Comparison of ENCODE assay signal across 8 mouse cellular contexts in the genomic region with DNA sequence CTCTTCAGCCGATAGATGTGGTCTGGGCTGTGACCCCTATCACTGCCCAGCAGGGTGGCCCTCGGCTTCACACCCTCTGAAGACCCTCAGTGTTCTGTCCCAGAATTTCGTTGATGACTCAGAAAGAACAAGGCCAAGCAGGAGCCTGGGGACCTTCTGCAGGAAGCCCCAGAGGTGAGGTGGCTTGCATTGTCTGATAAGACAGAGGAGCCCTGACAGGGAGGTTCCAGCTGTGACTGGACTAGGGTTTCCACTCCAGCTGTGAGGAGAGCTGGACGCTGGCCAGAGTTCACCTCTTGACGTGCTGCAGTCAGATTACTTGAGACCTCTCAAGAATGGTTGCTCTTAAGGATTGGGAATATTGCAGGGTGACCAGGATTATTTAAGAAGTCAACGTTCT. TPM values are rescaled to one million over a fixed set of nuclear protein-coding genes. Genes with fewer than 3 reads are reported as not detected.
DNase-seq lines count a peak whose midpoint lies in the region; ATAC-seq lines count a peak whose summit lies in the region.

No protein-coding gene starts in this region.

- peak overlapping the region; percentile 56 for H3K4me2 ChIP-seq in forebrain, embryonic 16.5 days (ENCODE audit: low read length)
- peak overlapping the region; percentile 96 for H3K4me2 ChIP-seq in limb, embryonic 13.5 days (replicated peaks)
- H3K4me2 ChIP-seq in midbrain, embryonic 12.5 days (replicated peaks), result peak overlapping the region; percentile 74

- ATAC-seq in forebrain, embryonic 16.5 days, result no peak
- no peak for ATAC-seq in limb, embryonic 13.5 days (ENCODE audit: low FRiP score, low read depth)
- no peak for ATAC-seq in midbrain, embryonic 12.5 days (ENCODE audit: low FRiP score, low read depth)

- peaks cover 53% of the 10 kb centered on the region for H3K4me1 ChIP-seq in forebrain, embryonic 16.5 days (replicated peaks; ENCODE audit: control insufficient read depth, insufficient read depth, low read length)
- peaks cover 51% of the 10 kb centered on the region for H3K4me1 ChIP-seq in limb, embryonic 13.5 days
- H3K4me1 ChIP-seq in midbrain, embryonic 12.5 days, result peaks cover 44% of the 10 kb centered on the region

- DNase-seq in spleen, adult 12 weeks (ENCODE audit: low spot score), result peak; percentile 23
- DNase-seq in spleen, postnatal 36 days (ENCODE audit: low spot score in 2 of 2), result no peak
- DNase-seq in layer of hippocampus, adult 18-20 months (ENCODE audit: low spot score in 2 of 2), result no peak
- no peak for DNase-seq in thymus, postnatal 14 days
- no peak for DNase-seq in adrenal gland, adult 8-10 months

- no peak overlapping the region for H3K27ac ChIP-seq in forebrain, embryonic 16.5 days (ENCODE audit: low read length)
- no peak overlapping the region for H3K27ac ChIP-seq in limb, embryonic 13.5 days
- 0 out of 2 replicates have a peak overlapping the region, but pooled peaks have one; percentile 35 for H3K27ac ChIP-seq in midbrain, embryonic 12.5 days (replicated peaks)

- peak overlapping the region; percentile 77 for H3K9ac ChIP-seq in forebrain, embryonic 16.5 days (replicated peaks; ENCODE audit: low read depth, low read length)
- H3K9ac ChIP-seq in limb, embryonic 13.5 days, result peak overlapping the region; percentile 96
- peak overlapping the region; percentile 95 for H3K9ac ChIP-seq in midbrain, embryonic 12.5 days (replicated peaks)

- peak overlapping the region; percentile 68 for H3K4me3 ChIP-seq in forebrain, embryonic 16.5 days (replicated peaks; ENCODE audit: low read length)
- H3K4me3 ChIP-seq in limb, embryonic 13.5 days, result peak overlapping the region; percentile 91
- H3K4me3 ChIP-seq in midbrain, embryonic 12.5 days, result peak overlapping the region; percentile 84

- no peaks in the 10 kb centered on the region; the same call in 1 of the 2 replicates for H3K36me3 ChIP-seq in forebrain, embryonic 16.5 days (ENCODE audit: control insufficient read depth, insufficient read depth)
- peaks cover 31% of the 10 kb centered on the region for H3K36me3 ChIP-seq in limb, embryonic 13.5 days
- H3K36me3 ChIP-seq in midbrain, embryonic 12.5 days, result peaks cover 39% of the 10 kb centered on the region

- no peaks in the 10 kb centered on the region for H3K27me3 ChIP-seq in forebrain, embryonic 16.5 days (replicated peaks; ENCODE audit: control insufficient read depth, insufficient read depth, low read length)
- H3K27me3 ChIP-seq in limb, embryonic 13.5 days, result no peaks in the 10 kb centered on the region
- no peaks in the 10 kb centered on the region for H3K27me3 ChIP-seq in midbrain, embryonic 12.5 days

- WGBS in forebrain, embryonic 16.5 days, result 6% methylated on average over 6 of the region's 6 CpGs
- 10% methylated on average over 6 of the region's 6 CpGs for WGBS in limb, embryonic 13.5 days
- 8% methylated on average over 6 of the region's 6 CpGs for WGBS in midbrain, embryonic 12.5 days

- H3K9me3 ChIP-seq in forebrain, embryonic 16.5 days (ENCODE audit: control insufficient read depth, low read length), result no peaks in the 10 kb centered on the region
- no peaks in the 10 kb centered on the region for H3K9me3 ChIP-seq in limb, embryonic 13.5 days
- H3K9me3 ChIP-seq in midbrain, embryonic 12.5 days, result no peaks in the 10 kb centered on the region

RNA-seq across cellular contexts. Expression of a gene that starts 1.2 kb away (rescaled TPM):
- 146 and 165 TPM in 2 replicates for polyA plus RNA-seq in forebrain, embryonic 16.5 days (2015; fragmentation: Nextera tagmentation; extraction: Ambion mirVana)
- 341 and 354 TPM in 2 replicates for polyA plus RNA-seq in limb, embryonic 13.5 days (2015; fragmentation: Nextera tagmentation; extraction: Ambion mirVana)
- 446 and 464 TPM in 2 replicates for polyA plus RNA-seq in midbrain, embryonic 12.5 days (2016; fragmentation: Nextera tagmentation; extraction: Ambion mirVana)
- total RNA-seq in layer of hippocampus, adult 18-20 months (2021), result 10 to 100 TPM; 11.0 to 11.5 TPM
- total RNA-seq in adrenal gland, adult 8-10 months (2022), result 10 to 100 TPM; 25.6 to 41.4 (median 36.6) TPM

RNA-seq across cellular contexts. Expression of a gene that starts 3.3 kb away (rescaled TPM):
- polyA plus RNA-seq in forebrain, embryonic 16.5 days (2015; fragmentation: Nextera tagmentation; extraction: Ambion mirVana), result 62.7 and 64.1 TPM in 2 replicates
- polyA plus RNA-seq in limb, embryonic 13.5 days (2015; fragmentation: Nextera tagmentation; extraction: Ambion mirVana), result 68.5 and 70.1 TPM in 2 replicates
- 61.1 and 62.3 TPM in 2 replicates for polyA plus RNA-seq in midbrain, embryonic 12.5 days (2016; fragmentation: Nextera tagmentation; extraction: Ambion mirVana)
- total RNA-seq in layer of hippocampus, adult 18-20 months (2021), result 10 to 100 TPM; 26.9 to 30.3 TPM
- 100 to 1,000 TPM in 1 of 4 experiments, 10 to 100 TPM in 3; 67.6 to 109 (median 75.0) TPM for total RNA-seq in adrenal gland, adult 8-10 months (2022)

RNA-seq across cellular contexts. Expression of a gene that starts 36.4 kb away (rescaled TPM):
- polyA plus RNA-seq in forebrain, embryonic 16.5 days (2015; fragmentation: Nextera tagmentation; extraction: Ambion mirVana), result 13.0 and 13.9 TPM in 2 replicates
- 26.2 and 29.4 TPM in 2 replicates for polyA plus RNA-seq in limb, embryonic 13.5 days (2015; fragmentation: Nextera tagmentation; extraction: Ambion mirVana)
- 39.7 and 40.3 TPM in 2 replicates for polyA plus RNA-seq in midbrain, embryonic 12.5 days (2016; fragmentation: Nextera tagmentation; extraction: Ambion mirVana)
- total RNA-seq in layer of hippocampus, adult 18-20 months (2021), result 10 to 100 TPM; 15.6 to 16.2 TPM
- 100 to 1,000 TPM in 2 of 4 experiments, 10 to 100 TPM in 2; 75.8 to 142 (median 116) TPM for total RNA-seq in adrenal gland, adult 8-10 months (2022)
